Mouse (Mus musculus) layer of hippocampus, postnatal 10 days (tissue): ENCODE data around the gene 1600015I10Rik. TPM values are rescaled to one million over a fixed set of nuclear protein-coding genes. Genes with fewer than 3 reads are reported as not detected.
A peak's percentile ranks its signal among the peaks of the same experiment; 100 is the strongest.
"Not testable (repeated sequence)": the region's sequence is repeated elsewhere in the genome, so short reads cannot be mapped to it uniquely, and the experiment has no call there.

Source experiments
- DNase-seq, 2 experiments: peaks; one replicate each; pipeline ENCODE4 v3.0.0; 2021; ENCODE audit warnings: low spot score in 2 of 2
- total RNA-seq, 2 experiments: library from RNA; stranded (reverse); gene quantifications; 2 replicates each; pipeline ENCODE4 v1.2.3; 2021

1600015I10Rik gene
- total RNA-seq, 2 experiments from 2014 or later = not detected

DNA sequence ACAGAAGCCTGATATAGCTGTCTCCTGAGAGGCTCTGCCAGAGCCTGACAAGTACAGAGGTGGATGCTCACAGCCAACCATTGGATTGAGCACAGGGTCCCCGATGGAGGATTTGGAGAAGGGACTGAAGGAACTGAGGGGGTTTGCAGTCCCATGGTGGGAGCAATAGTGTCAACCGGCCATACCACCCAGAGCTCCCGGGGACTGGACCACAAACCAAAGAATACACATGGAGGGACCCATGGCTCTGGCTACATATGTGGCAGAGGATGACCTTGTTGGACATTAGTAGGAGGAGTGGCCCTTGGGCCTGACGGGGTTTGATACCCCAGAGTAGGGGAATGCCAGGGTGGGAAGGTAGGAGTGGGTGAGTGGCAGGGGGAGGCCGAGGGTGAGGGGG lies 37.0 kb downstream of the 1600015I10Rik start:
- DNase-seq = not testable (repeated sequence)

DNA sequence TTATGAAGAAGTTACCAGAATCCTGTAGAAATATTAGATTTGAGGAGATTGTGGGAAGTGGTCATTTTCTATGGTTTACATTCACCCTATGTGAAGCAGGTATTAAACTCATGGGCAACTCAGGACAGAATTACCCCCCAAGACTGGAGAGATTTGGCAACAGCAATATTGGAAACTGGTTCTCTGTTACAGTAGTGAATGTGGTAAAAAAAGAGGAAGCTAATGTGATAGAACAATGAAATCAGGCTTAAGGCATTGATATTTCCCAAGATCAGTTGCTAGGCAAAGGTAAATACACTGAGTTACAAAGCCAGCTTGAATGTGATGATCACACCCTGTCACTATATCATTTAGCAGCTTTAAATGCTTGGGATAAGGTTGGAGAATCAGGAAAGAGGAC lies 38.2 kb downstream of the 1600015I10Rik start:
- no peak for DNase-seq

DNA sequence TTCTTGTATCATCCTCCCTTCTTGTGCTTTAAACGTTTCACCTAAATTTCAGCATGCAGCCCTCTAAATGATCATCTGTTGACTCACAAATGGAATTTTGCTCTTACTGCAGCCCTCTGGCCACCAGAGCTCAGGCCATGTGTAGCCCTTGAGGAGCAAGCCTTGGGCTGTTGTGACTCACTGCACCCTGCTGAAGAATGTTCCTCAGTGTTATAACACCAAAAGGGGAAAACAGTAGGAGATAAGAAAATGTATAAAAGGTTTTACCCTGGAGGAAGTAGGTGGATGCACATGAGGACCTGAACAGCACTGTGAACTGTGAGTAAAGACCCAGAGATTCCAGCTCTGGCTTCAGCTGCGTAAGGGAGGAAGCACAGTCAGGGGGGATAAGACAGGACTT lies 45.0 kb downstream of the 1600015I10Rik start, which contains the start of gene Doxl2:
Doxl2 (plus strand) TSS at position 301 of the 400 bp plus-strand sequence.
- no peak for DNase-seq

DNA sequence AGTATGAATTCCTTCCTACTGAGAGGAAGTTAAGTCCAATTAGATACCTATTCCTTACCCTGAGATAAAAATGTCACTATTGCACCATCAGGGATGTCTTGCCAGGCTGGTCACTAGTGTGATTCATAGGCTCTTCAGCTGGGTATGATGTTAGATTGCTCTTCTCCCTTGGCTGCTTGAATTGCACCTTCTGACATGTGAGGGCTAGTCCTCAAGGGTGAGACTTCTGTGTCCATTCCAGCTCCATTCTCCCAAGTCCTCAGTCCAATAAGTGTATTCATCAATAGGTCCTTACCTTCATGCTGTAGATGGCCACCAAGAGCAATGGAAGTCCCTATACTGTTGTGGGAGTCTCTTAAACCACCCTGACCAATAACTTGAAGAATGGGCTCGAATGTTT lies 49.9 kb downstream of the 1600015I10Rik start:
- DNase-seq = no peak

- DNase-seq = peak; percentile 5 to 18
Measured at GRCm38 (mm10) chr6:48982305-48982704, 52.6 kb downstream of the 1600015I10Rik start.

Other genes with a start within 250 kb of the 1600015I10Rik start
- under 1 TPM; 0.58 to 0.71 TPM for gene Gimap4, start 245.3 kb upstream of the 1600015I10Rik start, total RNA-seq
- 1 to 10 TPM; 6.2 to 8.2 TPM for gene Gimap6, start 221.7 kb upstream of the 1600015I10Rik start, total RNA-seq
- gene Gm28053, start 211.3 kb upstream of the 1600015I10Rik start, total RNA-seq = not detected
- gene Gimap7, start 211.3 kb upstream of the 1600015I10Rik start, total RNA-seq = not detected
- 1 to 10 TPM; 3.0 to 3.2 TPM for gene Gimap1, start 190.8 kb upstream of the 1600015I10Rik start, total RNA-seq
- 1 to 10 TPM in 1 of 2 experiments, under 1 TPM in 1; 0.98 to 1.2 TPM for gene Gimap5, start 183.7 kb upstream of the 1600015I10Rik start, total RNA-seq
- gene Gimap3, start 159.0 kb upstream of the 1600015I10Rik start, total RNA-seq = not detected
- 10 to 100 TPM; 14.7 to 15.4 TPM for gene Tmem176a, start 89.0 kb upstream of the 1600015I10Rik start, total RNA-seq
- 10 to 100 TPM; 45.6 to 47.8 TPM for gene Tmem176b, start 88.4 kb upstream of the 1600015I10Rik start, total RNA-seq
- gene Aoc1, start 57.0 kb upstream of the 1600015I10Rik start, total RNA-seq = not detected
- gene Doxl2, start 45.1 kb downstream of the 1600015I10Rik start, total RNA-seq = not detected
- gene Svs1, start 57.0 kb downstream of the 1600015I10Rik start, total RNA-seq = not detected
- gene Gpnmb, start 106.7 kb downstream of the 1600015I10Rik start, total RNA-seq = under 1 TPM; 0.53 to 0.58 TPM
- 10 to 100 TPM; 24.5 to 34.2 TPM for gene Malsu1, start 143.9 kb downstream of the 1600015I10Rik start, total RNA-seq